Mouse (Mus musculus): Measurements from ENCODE around the gene Pms1. TPM values are rescaled to one million over a fixed set of nuclear protein-coding genes. Genes with fewer than 3 reads are reported as not detected.

Gene Pms1
- polyA plus RNA-seq, 1 experiment = 3.2 TPM

GRCm38 (mm10) chr1:53210136-53210535 lies 86.7 kb downstream of the Pms1 start:
- no peak for TF ChIP-seq GATA1 (IDR thresholded peaks at IDR 0.05; ENCODE audit: low read length)

- no peak for TF ChIP-seq GATA1 (IDR thresholded peaks at IDR 0.05; ENCODE audit: low read length)
Measured at GRCm38 (mm10) chr1:53203902-53204301, 92.9 kb downstream of the Pms1 start.

- no peak for TF ChIP-seq GATA1 (IDR thresholded peaks at IDR 0.05; ENCODE audit: low read length)
Measured at GRCm38 (mm10) chr1:53201630-53202199, 95.1 kb downstream of the Pms1 start.

- TF ChIP-seq GATA1 (IDR thresholded peaks at IDR 0.05; ENCODE audit: low read length) = peak; percentile 68
Measured at GRCm38 (mm10) chr1:53194536-53194935, 102.3 kb downstream of the Pms1 start.

- no peak for TF ChIP-seq GATA1 (IDR thresholded peaks at IDR 0.05; ENCODE audit: low read length)
Measured at GRCm38 (mm10) chr1:53191234-53191633, 105.6 kb downstream of the Pms1 start.

GRCm38 (mm10) chr1:53189620-53190019 lies 107.2 kb downstream of the Pms1 start:
- no peak for TF ChIP-seq GATA1 (IDR thresholded peaks at IDR 0.05; ENCODE audit: low read length)

GRCm38 (mm10) chr1:53187536-53187935 lies 109.3 kb downstream of the Pms1 start, which contains the start of gene 1700019A02Rik:
TSS of gene 1700019A02Rik (minus strand) at chr1:53187636.
- TF ChIP-seq GATA1 (IDR thresholded peaks at IDR 0.05; ENCODE audit: low read length) = no peak

- TF ChIP-seq GATA1 (IDR thresholded peaks at IDR 0.05; ENCODE audit: low read length) = no peak
Measured at GRCm38 (mm10) chr1:53186301-53186700, 110.5 kb downstream of the Pms1 start.

- TF ChIP-seq GATA1 (IDR thresholded peaks at IDR 0.05; ENCODE audit: low read length) = no peak
Measured at GRCm38 (mm10) chr1:53157715-53158114, 139.1 kb downstream of the Pms1 start.

Other genes with a start within 250 kb of the Pms1 start
- not detected in 2 replicates for gene Mstn, start 235.4 kb downstream of the Pms1 start, polyA plus RNA-seq (2012)
- not detected in 2 replicates for gene 1700019A02Rik, start 109.4 kb downstream of the Pms1 start, polyA plus RNA-seq (2012)
- 1.3 and 2.3 TPM in 2 replicates for gene Ormdl1, start 77 bp upstream of the Pms1 start, polyA plus RNA-seq (2012)
- gene Gm28778, start 93 bp upstream of the Pms1 start, polyA plus RNA-seq (2012) = not detected in 2 replicates
- 0.95 and 1.7 TPM in 2 replicates for gene Osgepl1, start 16.6 kb upstream of the Pms1 start, polyA plus RNA-seq (2012)
- 21.6 and 50.8 TPM in 2 replicates for gene Asdurf, start 55.6 kb upstream of the Pms1 start, polyA plus RNA-seq (2012)
- gene Gm28551, start 55.6 kb upstream of the Pms1 start, polyA plus RNA-seq (2012) = 0.02 TPM in 1 of 2 replicates, not detected in the other
- gene Asnsd1, start 55.7 kb upstream of the Pms1 start, polyA plus RNA-seq (2012) = 56.3 and 85.0 TPM in 2 replicates